Mouse (Mus musculus) midbrain, embryonic 12.5 days (tissue): ENCODE results near the gene Samd4. TPM values are rescaled to one million over a fixed set of nuclear protein-coding genes. Genes with fewer than 3 reads are reported as not detected.
A peak's percentile ranks its signal among the peaks of the same experiment; 100 is the strongest.

Experiments used
- ATAC-seq: fragments of 200-750 bp; cut with Nextera tagmentation; 2 replicates; pipeline ENCODE4 v1.8.0; 2017; ENCODE audit warnings: low read depth, moderate TSS enrichment, moderate library complexity; ENCODE audit not compliant: low FRiP score
- H3K27ac ChIP-seq: fragments of 300-500 bp; sonication (generic); replicated peaks from 2 replicates; pipeline ENCODE4 v1.5.1; 2016; ENCODE audit warnings: mild to moderate bottlenecking
- H3K27me3 ChIP-seq: fragments of 300-500 bp; sonication (generic); 2 replicates; pipeline ENCODE4 v1.6.1; 2016; ENCODE audit warnings: mild to moderate bottlenecking
- H3K36me3 ChIP-seq: fragments of 300-500 bp; sonication (generic); 2 replicates; pipeline ENCODE4 v1.6.1; 2016
- H3K4me1 ChIP-seq: fragments of 300-500 bp; sonication (generic); 2 replicates; pipeline ENCODE4 v1.6.1; 2016
- H3K4me2 ChIP-seq: fragments of 300-500 bp; sonication (generic); replicated peaks from 2 replicates; pipeline ENCODE4 v1.6.1; 2016; ENCODE audit warnings: mild to moderate bottlenecking, moderate library complexity
- H3K4me3 ChIP-seq: fragments of 300-500 bp; sonication (generic); 2 replicates; pipeline ENCODE4 v1.5.1; 2016; ENCODE audit warnings: mild to moderate bottlenecking
- H3K9ac ChIP-seq: fragments of 300-500 bp; sonication (generic); replicated peaks from 2 replicates; pipeline ENCODE4 v1.6.1; 2016; ENCODE audit warnings: mild to moderate bottlenecking, moderate library complexity
- H3K9me3 ChIP-seq: fragments of 300-500 bp; sonication (generic); 2 replicates; pipeline ENCODE4 v1.6.1; 2016; ENCODE audit warnings: mild to moderate bottlenecking
- WGBS: fragments of 180-500 bp; shearing (Covaris S2); methylation state at CpG from one replicate; pipeline ENCODE4 v1.1.7; 2016; 5-methylcytosine and 5-hydroxymethylcytosine counted together
- polyA plus RNA-seq: library from polyadenylated mRNA; unstranded; fragments of >200 nt; fragmentation: Nextera tagmentation; extraction: Ambion mirVana; gene quantifications from 2 replicates; pipeline ENCODE4 v1.2.1, GENCODE M21; 2016

The Samd4 gene
- polyA plus RNA-seq, 1 experiment from 2014 or later: 7.3 TPM

GRCm38 (mm10) chr14:47017658-47018057 lies 135.0 kb downstream of the Samd4 start:
- Histone ChIP-seq H3K4me2 (no peak overlapping the region), H3K9me3 (no peaks in the 10 kb centered on the region), H3K36me3 (no peaks in the 10 kb centered on the region), H3K4me1 (no peaks in the 10 kb centered on the region; the same call in 1 of the 2 replicates), H3K4me3 (no peak overlapping the region), H3K9ac (no peak overlapping the region), H3K27me3 (no peaks in the 10 kb centered on the region), H3K27ac (no peak overlapping the region)
- whole genome bisulfite sequencing: 89% methylated on average over 3 of the region's 3 CpGs
- ATAC-seq: no peak

- no peak overlapping the region for H3K9ac ChIP-seq
- no peak for ATAC-seq
- no peaks in the 10 kb centered on the region for H3K36me3 ChIP-seq
- H3K27me3 ChIP-seq: no peaks in the 10 kb centered on the region
- no peak overlapping the region for H3K27ac ChIP-seq
- WGBS: 71% methylated on average over 10 of the region's 10 CpGs
- H3K9me3 ChIP-seq: no peaks in the 10 kb centered on the region
- no peak overlapping the region for H3K4me3 ChIP-seq
- no peak overlapping the region for H3K4me2 ChIP-seq
- no peaks in the 10 kb centered on the region; the same call in 1 of the 2 replicates for H3K4me1 ChIP-seq
Measured at GRCm38 (mm10) chr14:47020886-47021285, 138.2 kb downstream of the Samd4 start.

- H3K9ac ChIP-seq: no peak overlapping the region
- H3K27ac ChIP-seq: no peak overlapping the region
- H3K27me3 ChIP-seq: no peaks in the 10 kb centered on the region
- H3K4me1 ChIP-seq: no peaks in the 10 kb centered on the region; the same call in 1 of the 2 replicates
- H3K9me3 ChIP-seq: no peaks in the 10 kb centered on the region
- H3K4me2 ChIP-seq: no peak overlapping the region
- WGBS: 96% methylated on average over 9 of the region's 9 CpGs
- ATAC-seq: no peak
- no peaks in the 10 kb centered on the region for H3K36me3 ChIP-seq
- no peak overlapping the region for H3K4me3 ChIP-seq
Measured at GRCm38 (mm10) chr14:47023529-47023928, 140.9 kb downstream of the Samd4 start.

GRCm38 (mm10) chr14:47027431-47028118 lies 144.9 kb downstream of the Samd4 start:
- WGBS: 76% methylated on average over 6 of the region's 6 CpGs
- no peak for ATAC-seq
- H3K9me3 ChIP-seq: no peaks in the 10 kb centered on the region

DNA sequence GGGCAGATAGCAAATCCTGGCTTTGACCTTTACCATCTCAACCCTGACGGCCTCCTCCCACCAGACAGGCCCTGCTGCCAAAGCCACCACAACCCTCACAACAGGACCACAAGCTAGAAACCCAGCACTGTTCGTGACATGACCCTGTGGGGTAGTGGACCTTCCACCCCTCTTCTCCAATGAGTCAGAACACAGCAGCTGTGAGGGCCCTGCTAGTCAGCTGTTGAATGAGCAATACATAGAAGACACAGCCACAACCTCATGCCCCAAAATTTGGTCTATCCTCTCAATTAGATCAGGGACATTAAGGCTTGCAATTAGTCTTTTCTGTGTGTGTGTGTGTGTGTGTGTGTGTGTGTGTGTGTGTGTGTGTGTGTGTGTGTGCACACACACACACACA lies 148.9 kb downstream of the Samd4 start:
- WGBS: 73% methylated on average over 2 of the region's 2 CpGs
- H3K9ac ChIP-seq: no peak overlapping the region
- H3K27ac ChIP-seq: no peak overlapping the region
- H3K4me1 ChIP-seq: peaks cover 14% of the 10 kb centered on the region
- no peak overlapping the region for H3K4me2 ChIP-seq
- no peaks in the 10 kb centered on the region for H3K9me3 ChIP-seq
- no peak overlapping the region for H3K4me3 ChIP-seq
- no peaks in the 10 kb centered on the region for H3K27me3 ChIP-seq
- H3K36me3 ChIP-seq: no peaks in the 10 kb centered on the region
- ATAC-seq: no peak

More at GRCm38 (mm10) chr14:47027431-47028118, 144.9 kb downstream of the Samd4 start:
- no peaks in the 10 kb centered on the region for H3K27me3 ChIP-seq
- no peak overlapping the region for H3K27ac ChIP-seq
- H3K4me2 ChIP-seq: no peak overlapping the region
- no peaks in the 10 kb centered on the region for H3K36me3 ChIP-seq
- H3K4me3 ChIP-seq: no peak overlapping the region
- H3K4me1 ChIP-seq: peaks cover 14% of the 10 kb centered on the region
- H3K9ac ChIP-seq: no peak overlapping the region

DNA sequence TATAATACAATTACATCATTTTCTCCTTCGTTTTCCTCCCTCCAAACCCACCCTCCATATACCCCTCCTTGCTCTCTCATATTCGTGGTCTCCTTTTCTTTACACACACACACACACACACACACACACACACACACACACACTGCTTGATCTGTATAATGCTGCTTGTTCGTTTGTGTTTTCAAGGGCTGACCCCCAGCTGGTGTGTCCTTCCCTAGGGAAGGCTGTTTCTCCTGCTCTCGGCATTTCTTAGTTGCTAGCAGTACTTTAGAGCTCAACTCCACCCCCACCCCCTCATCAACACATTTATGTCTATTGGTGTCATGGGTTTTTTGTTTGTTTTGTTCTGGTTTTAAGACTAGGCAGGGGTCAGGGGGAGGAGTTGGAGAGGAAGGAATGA lies 149.5 kb downstream of the Samd4 start:
- no peak overlapping the region for H3K4me2 ChIP-seq
- H3K36me3 ChIP-seq: no peaks in the 10 kb centered on the region
- no peak overlapping the region for H3K27ac ChIP-seq
- 28% methylated on average over 4 of the region's 4 CpGs for WGBS
- H3K9me3 ChIP-seq: no peaks in the 10 kb centered on the region
- peaks cover 14% of the 10 kb centered on the region for H3K4me1 ChIP-seq
- H3K4me3 ChIP-seq: no peak overlapping the region
- peak; percentile 34; the same call in 1 of the 2 replicates for ATAC-seq
- no peak overlapping the region for H3K9ac ChIP-seq
- H3K27me3 ChIP-seq: no peaks in the 10 kb centered on the region

DNA sequence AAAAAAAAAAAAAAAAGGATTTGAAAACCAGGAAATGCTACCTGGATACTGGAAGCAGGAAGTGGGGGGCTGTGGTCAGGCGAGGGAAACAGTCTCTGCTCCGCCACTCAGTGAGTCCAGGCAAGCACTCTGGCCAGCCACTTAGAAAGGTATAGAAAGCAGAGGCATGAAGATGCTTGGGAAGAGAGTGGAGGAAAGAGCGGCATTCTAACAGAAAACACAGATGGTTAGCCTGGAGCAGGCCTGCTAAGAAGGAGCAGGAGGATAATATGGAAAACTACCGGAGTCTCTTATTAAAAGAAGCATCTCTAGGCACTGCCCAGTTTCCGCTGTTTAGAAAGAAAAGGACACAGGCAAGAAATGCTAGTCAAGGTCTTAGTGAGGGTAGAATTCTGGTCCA lies 150.8 kb downstream of the Samd4 start:
- WGBS: 91% methylated on average over 5 of the region's 5 CpGs
- Histone ChIP-seq H3K9ac (no peak overlapping the region), H3K27ac (no peak overlapping the region), H3K4me1 (peaks cover 14% of the 10 kb centered on the region), H3K4me2 (no peak overlapping the region), H3K27me3 (no peaks in the 10 kb centered on the region), H3K36me3 (no peaks in the 10 kb centered on the region), H3K4me3 (no peak overlapping the region), H3K9me3 (no peaks in the 10 kb centered on the region)
- ATAC-seq: no peak

- no peaks in the 10 kb centered on the region for H3K9me3 ChIP-seq
- H3K36me3 ChIP-seq: no peaks in the 10 kb centered on the region
- no peak overlapping the region for H3K4me2 ChIP-seq
- ATAC-seq: no peak
- no peaks in the 10 kb centered on the region for H3K27me3 ChIP-seq
- no peak overlapping the region for H3K9ac ChIP-seq
- H3K27ac ChIP-seq: no peak overlapping the region
- H3K4me1 ChIP-seq: no peaks in the 10 kb centered on the region
- H3K4me3 ChIP-seq: no peak overlapping the region
- WGBS: 92% methylated on average over 3 of the region's 3 CpGs
Measured at GRCm38 (mm10) chr14:47041699-47042098, 159.0 kb downstream of the Samd4 start.

- Histone ChIP-seq H3K27ac (no peak overlapping the region), H3K4me1 (no peaks in the 10 kb centered on the region), H3K36me3 (no peaks in the 10 kb centered on the region), H3K9ac (no peak overlapping the region), H3K4me3 (no peak overlapping the region), H3K4me2 (no peak overlapping the region), H3K9me3 (no peaks in the 10 kb centered on the region), H3K27me3 (no peaks in the 10 kb centered on the region)
- no peak for ATAC-seq
- whole genome bisulfite sequencing: 90% methylated on average over 6 of the region's 6 CpGs
Measured at GRCm38 (mm10) chr14:47049051-47049450, 166.4 kb downstream of the Samd4 start.

DNA sequence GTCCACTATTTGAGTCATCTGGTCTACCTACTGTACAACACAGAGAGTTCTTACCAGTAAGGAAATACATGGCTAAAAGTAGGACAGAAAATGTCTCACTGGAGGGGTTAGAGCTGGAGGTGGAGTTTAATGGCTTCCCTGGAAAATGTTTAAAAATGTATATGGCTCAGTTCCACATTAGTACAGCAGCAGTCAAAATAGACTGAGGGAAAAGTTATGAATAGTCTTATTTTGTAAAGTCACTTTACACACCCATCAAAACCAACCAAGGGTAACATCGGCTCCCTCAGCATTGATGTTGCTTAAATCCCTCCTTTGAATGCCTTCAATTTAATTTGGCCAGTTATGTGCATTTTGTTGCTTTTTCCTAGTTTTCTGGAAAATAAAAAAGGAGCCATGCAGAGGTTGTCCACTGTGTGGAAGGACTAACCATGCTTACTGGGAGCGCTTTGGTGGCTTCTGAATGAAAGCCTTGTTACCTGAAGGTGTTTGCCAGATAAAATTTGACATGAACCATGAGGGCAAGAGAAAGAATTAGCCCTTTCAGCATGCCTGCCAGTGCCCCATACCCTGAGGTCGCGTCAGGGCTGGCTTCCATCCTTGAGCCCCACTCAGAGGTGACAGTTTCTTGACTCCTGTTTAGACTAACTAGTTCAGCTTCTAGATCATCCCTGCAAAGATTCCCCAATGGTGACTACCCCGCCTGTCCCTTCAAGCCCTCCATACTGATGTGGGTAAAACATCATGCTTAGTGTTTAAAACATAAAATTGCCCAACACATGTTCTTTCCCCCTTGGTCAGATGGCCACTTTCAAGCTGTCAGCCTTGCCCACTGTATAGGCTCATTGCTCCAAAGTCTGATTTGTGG lies 169.3 kb downstream of the Samd4 start:
- Histone ChIP-seq H3K4me1 (no peaks in the 10 kb centered on the region), H3K4me2 (no peak overlapping the region), H3K27ac (no peak overlapping the region), H3K36me3 (no peaks in the 10 kb centered on the region), H3K4me3 (no peak overlapping the region), H3K27me3 (no peaks in the 10 kb centered on the region), H3K9me3 (no peaks in the 10 kb centered on the region), H3K9ac (no peak overlapping the region)
- no peak for ATAC-seq
- 87% methylated on average over 5 of the region's 5 CpGs for WGBS

DNA sequence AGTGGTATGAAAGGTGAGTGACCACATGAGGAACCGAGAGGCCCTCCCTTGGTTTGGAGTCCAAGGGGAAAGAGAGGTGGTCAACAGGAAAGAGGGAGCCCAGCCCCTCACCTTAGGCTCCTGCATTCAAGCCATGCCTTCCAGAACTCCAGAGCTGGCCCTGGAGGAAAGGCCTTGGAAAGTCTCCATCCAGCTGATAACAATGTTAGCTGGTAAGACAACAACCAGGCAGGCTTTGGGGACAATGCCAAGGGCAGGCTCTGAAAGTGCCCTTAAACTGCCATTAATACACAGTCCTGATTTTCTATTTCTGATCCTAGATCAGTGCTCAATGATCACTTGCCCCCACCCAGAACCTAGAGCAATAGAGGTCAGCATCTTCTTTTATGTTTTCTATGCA lies 170.4 kb downstream of the Samd4 start:
- H3K27ac ChIP-seq: no peak overlapping the region
- no peaks in the 10 kb centered on the region for H3K9me3 ChIP-seq
- H3K36me3 ChIP-seq: no peaks in the 10 kb centered on the region
- ATAC-seq: no peak
- H3K4me1 ChIP-seq: no peaks in the 10 kb centered on the region
- no peak overlapping the region for H3K4me2 ChIP-seq
- 95% methylated on average over 1 of the region's 1 CpGs for WGBS
- no peak overlapping the region for H3K9ac ChIP-seq
- no peaks in the 10 kb centered on the region for H3K27me3 ChIP-seq
- no peak overlapping the region for H3K4me3 ChIP-seq

DNA sequence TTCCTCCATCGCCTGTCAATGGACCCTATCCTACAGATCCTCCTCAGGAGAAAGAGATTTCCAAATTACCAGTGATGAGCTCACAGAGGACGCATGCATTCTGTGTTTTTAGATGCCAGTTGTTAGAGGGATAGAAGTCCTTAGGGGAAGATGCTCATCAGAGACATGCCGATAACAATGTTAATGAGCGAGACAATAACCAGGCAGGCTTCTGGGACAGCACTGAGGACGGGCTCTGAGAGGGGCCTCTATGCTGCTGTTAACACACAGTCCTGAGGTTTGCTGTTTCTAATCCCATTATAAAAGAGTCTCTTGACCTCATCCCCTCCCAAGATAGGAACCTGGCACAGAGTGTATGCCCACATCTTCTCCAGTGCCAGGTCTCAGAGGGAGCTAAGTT lies 171.2 kb downstream of the Samd4 start:
- 87% methylated on average over 5 of the region's 5 CpGs for WGBS
- H3K4me1 ChIP-seq: no peaks in the 10 kb centered on the region
- H3K9ac ChIP-seq: no peak overlapping the region

More for the DNA sequence above, 171.2 kb downstream of the Samd4 start:
- Histone ChIP-seq H3K36me3 (no peaks in the 10 kb centered on the region), H3K27me3 (no peaks in the 10 kb centered on the region), H3K27ac (no peak overlapping the region), H3K4me3 (no peak overlapping the region), H3K9me3 (no peaks in the 10 kb centered on the region), H3K4me2 (no peak overlapping the region)
- no peak for ATAC-seq
